Mouse (Mus musculus): ENCODE measurements around the gene Syn2. TPM values are rescaled to one million over a fixed set of nuclear protein-coding genes. Genes with fewer than 3 reads are reported as not detected.
A peak's percentile ranks its signal among the peaks of the same experiment; 100 is the strongest.
"Not testable (repeated sequence)": the region's sequence is repeated elsewhere in the genome, so short reads cannot be mapped to it uniquely, and the experiment has no call there.

The Syn2 gene
- total RNA-seq, 2 experiments from 2014 or later: 5.1 to 5.4 TPM

DNA sequence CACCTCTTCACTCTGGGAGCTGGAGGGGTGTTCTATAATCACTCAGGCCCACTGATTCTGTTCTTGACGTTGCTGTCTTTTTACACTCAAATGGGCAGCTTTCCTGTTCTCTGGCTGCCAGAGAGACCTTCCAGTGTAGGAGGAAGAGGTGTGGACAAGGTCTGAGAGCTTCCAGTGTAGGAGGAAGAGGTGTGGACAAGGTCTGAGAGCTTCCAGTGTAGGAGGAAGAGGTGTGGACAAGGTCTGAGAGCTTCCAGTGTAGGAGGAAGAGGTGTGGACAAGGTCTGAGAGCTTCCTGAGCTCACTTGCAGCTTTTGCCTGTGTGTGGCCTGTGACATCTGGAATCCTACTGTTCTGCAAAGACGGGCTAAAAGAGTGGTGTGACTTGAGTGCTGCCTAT, 105.7 kb downstream of the Syn2 start:
- DNase-seq; intact Hi-C loops (cut with DNase I): not testable (repeated sequence)

DNA sequence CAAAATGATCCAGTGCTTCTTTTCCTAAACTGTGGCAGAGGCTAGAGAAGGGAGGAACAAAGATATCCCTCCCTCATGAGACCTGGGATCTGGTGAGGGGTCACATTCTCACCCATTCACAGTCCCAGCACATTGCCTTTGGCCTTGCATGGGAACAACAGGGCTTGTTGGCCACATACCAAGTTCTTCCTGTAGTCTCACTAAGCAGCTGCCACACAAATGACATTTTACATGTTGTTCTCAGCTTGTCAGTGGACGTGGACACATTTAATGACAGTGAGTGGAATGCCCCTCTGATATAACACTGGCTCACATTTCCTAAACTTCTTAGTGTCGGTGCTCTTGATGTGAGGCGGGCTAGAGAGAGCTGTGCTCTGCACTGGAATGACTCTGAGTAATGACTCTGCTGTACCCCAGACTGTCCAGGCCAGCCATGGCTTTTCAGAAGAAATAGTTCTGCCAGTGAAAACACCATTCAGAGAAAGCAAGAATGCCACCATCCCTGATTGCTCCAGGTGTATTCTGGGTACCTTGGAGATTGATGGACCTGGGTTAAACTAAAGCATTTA, 106.5 kb downstream of the Syn2 start:
- DNase-seq: no peak
- intact Hi-C loops (cut with DNase I): no loop called here

DNA sequence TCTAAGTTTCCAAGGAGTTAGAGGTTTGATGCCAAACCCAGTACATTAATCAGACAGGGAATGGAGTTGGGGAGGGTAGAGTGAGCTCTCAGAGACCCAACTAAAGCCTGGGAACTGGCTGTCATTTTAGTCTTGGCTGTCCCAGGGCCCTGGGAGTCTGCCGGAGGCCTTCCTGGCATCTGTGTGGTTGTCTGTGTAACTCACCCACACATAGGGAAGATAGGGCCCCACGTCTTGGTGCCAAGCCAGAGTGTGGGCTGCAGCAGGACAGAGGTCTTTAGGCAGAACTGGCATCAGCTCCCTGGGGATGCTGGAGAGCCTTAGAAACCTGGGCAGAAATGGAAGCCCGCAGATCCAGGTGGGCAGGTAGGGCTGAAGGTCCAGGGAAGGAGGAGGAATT, 107.2 kb downstream of the Syn2 start:
- intact Hi-C loops (cut with DNase I): no loop called here
- no peak for DNase-seq

DNA sequence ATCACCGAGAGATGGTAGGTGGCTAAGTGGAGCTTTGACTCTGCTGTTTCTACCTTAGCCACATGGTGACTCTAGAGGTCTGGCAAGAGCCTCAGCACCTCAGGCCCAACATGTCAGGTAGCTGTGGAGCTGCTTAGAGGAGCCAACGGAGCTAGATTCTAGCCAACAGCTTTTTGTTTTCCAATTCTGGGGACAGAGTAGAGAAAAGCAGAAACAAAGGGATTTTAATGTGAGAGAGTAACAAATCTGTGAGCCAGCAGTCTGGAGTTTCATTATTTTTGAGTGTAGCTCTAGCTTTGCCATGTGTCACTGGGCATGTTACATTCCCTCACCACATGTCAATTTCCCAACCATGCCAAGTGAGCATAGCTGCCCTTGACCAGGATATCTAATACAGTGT, 109.5 kb downstream of the Syn2 start:
- no peak for DNase-seq
- intact Hi-C loops (cut with DNase I): no loop called here

DNA sequence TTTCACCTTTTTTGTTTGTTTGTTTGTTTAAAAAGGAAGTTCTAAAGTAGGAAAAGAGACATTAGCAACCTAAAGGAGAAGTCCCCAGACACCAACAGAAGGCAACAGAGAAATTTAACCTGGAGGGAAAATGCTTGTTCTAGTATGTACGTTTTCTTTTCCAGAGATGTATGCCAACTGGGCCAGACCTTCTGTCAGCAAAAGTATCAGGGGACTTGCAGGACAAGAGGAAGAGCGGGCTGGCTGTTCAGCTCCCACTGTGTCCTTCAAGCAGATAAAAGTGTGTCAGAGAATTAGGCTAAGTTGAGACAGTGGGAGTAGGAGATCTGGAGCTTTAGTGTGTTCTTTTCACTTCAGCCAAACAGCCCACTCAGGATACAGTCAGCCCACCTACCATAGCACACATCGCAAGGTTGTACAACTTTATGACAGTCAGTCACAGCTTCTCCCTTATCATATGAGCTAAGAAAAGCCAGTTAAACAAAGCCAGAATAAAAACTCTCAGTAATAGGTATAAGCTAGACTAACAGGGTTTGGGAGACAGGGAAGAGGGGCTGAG, 110.9 kb downstream of the Syn2 start:
- no peak for DNase-seq
- intact Hi-C loops (cut with DNase I): no loop called here

DNA sequence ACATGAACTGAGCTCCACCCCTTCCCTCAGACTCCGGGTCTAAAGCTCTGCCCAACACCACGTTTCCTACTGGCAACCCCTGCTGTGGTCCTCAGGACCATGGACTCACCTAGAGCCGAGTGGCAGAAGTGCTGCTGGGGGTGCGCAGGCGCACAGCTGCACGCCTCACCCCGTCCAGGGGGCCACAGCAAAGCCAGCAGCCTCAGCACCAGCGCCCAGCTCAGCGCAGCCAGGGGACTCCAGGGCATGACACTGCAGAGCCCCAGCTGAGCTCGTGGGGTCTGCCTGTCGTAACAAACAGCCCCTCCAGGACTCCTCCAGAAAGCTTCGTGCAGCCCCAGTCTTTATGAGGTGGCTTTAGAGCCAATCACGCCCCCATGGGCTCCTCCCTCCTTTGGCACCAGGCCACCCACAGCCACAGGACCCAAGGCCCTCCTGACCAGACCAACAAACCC, 116.9 kb downstream of the Syn2 start:
- intact Hi-C loops (cut with DNase I): no loop called here
- DNase-seq: peak; percentile 62 to 72

DNA sequence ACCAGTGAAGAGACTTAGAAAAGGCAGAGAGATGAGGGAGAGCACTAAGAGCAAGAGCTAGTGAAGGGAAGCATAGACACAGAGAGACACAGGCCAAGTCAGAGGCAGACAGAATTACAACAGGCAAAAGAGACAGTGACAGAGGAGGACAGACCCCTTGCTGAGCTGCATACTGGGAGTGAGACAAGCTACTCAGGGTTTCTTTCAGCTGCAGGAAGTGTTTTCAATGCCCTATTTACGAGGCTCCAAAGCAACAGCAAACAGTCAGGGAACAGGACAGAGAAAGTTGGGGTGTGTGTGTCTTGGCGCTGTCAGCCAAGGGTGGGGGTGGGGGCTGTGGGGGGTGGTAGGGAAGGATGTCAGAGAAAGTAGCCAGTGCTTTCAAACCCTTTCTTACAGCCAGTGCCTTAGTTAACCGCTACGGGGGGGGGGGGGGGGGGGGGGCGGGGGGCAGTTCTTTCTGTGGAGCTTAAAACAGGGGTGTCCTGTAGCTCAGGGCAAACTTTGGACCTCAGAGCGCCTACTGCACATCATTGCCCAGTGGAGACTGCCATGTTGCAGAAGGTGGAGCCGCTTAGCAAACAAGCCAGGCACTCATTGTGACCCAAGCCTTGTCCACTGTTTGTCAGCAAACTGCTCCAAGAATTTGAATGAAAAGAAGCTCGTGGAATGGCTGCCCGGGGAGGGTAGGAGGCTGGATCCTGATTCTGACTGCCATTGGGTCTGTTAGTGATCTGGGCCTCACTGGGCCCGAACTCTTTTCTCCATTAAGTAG, 117.6 kb downstream of the Syn2 start, which contains the start of gene Timp4:
Gene Timp4, minus strand, starts transcription at position 107 of the 775 bp plus-strand sequence.
- no peak for DNase-seq
- intact Hi-C loops (cut with DNase I): no loop called here

DNA sequence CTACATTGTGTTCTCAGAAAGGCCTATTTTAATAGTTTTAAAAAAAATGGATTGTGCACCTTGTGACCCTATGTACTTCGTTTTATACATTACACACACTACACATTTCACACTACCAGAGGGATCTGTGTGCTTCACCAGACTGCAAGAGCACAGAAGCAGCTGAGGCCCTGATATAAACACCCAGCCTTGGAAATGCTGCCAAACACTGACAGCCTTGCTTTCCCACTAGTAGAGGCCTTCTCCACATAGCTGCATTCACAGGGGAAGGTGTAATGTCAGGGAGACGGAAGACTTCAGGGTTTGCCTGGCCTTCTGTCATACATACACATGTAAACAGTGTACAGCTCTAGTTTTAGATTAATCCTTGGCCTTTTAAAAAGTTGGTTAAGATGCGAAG, 120.5 kb downstream of the Syn2 start:
- no peak for DNase-seq
- intact Hi-C loops (cut with DNase I): no loop called here

DNA sequence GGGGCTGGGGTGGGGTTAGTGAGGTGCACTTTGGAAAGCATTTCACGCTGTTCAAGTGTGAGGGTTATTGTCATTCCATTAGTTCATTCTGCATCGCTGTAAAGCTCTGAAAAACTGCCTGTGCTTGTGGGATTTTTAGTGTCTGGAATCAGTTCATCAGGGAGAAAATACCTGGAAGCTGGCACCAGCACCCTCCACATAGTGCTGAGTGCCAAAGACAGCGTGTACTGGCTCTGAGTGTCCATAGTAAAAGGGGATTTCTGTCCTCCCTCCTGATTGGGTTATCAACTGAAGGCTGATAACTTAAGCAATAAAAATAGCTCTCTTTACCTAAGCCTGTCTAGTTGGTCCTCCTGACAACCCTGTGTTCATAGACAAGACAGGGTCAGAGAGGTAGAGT, 125.8 kb downstream of the Syn2 start:
- DNase-seq: no peak
- intact Hi-C loops (cut with DNase I): loop anchor here (10.0 kb wide), 1 partner anchor 216 kb away; no protein-coding TSS in a partner anchor

DNA sequence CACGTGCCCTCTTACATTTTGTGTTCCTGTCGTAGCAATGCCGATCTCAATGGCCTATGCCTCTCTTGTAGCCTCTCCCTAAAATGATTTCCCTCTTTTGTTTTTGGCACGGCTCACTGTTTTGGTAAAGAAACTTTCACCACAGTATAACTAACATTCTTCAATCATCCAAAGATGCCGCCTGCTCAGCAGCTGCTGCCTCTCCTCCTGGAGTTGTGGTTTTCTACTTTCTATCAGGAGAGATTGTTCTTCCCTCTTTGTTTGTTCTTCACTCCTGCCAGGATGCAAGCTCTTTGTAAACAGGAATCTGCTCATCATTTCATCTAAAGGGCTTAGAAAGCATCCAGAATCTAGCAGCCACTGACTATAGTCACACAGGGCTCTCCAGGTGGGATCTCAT, 132.1 kb downstream of the Syn2 start:
- intact Hi-C loops (cut with DNase I): loop anchor here (1.0 to 10.0 kb wide), 3 partner anchors 41 to 339 kb away; no protein-coding TSS in a partner anchor
- DNase-seq: no peak

DNA sequence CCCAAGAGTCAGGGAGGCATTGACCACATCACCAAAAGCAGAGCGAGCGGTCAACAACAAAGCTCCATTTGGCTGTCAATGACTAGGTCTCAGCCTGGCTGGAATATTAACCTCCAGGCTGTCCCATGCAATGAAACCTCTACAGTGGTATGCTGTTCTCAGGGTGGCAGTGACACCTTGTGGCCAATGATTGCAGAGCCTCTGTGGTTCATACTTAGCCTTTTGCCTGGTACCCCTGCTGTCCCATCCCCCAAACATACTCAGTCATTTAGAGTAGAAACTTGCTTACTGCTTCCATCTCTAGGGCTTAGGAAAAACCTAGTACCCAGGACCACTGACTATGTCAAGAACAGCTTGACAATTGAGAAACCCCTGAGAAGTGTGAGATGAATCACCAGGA, 133.2 kb downstream of the Syn2 start:
- intact Hi-C loops (cut with DNase I): loop anchor here (1.0 to 10.0 kb wide), 4 partner anchors 94 to 341 kb away; no protein-coding TSS in a partner anchor
- DNase-seq: peak; percentile 81 to 85

DNA sequence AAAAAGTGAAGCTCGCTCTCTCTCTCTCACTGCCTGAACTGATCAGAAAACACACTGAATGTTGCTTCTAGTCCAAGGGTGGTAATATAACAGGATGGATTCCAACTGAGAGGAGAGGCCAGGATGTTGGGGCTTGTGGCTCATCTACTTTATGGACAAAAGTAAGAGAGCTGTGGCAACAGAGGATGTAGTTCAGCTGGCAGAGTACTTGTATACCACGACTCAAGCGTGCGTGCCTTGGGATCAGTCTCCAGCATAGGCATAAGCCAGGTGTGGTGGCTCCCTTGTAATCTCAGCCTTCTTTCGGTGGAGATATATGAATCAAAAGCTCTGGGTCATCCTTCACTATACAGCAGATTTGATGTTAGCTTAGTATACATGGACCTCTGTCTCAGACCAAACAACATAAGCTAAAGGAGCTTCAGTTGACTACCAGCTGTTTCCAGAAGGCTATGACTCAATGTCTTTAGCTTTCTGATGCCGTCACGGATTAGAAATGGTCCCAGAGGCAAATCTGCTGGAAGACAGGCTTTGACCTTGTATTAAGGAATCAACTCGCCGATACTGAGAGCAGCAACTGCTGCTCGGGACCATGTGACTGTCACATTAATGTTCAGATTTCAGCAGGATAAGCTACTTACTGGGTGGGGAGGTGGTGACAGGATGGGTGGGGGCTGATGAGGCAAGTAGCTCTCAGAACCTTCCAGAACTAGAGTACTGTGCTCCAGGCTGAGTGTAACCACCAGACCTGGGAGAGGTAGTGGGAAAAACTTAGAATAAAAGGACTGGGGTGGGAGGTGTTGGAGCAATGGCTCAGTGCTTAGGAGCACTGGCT, 134.1 kb downstream of the Syn2 start:
- no peak for DNase-seq
- intact Hi-C loops (cut with DNase I): loop anchor here (1.0 to 10.0 kb wide), 4 partner anchors 94 to 341 kb away; no protein-coding TSS in a partner anchor

DNA sequence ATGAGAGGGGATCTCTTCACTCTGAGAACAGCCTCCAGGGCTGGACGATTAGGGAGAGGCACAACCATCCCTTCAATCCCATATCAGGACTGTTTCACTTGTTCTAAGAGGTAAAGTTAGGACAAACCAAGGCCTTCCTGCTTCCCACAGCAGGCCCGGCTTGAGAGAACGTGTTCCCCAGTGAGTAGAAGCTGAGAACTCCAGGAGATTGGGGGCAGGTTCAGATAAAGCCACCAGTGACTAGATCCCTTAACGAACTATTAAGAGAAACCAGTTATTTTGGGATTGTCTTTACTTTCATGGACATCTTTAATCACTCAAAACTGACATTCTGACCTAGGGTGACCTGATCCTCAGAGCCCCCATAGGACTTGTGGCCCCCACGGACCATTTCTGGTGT, 134.9 kb downstream of the Syn2 start:
- intact Hi-C loops (cut with DNase I): loop anchor here (5.0 to 10.0 kb wide), 2 partner anchors 225 to 342 kb away; no protein-coding TSS in a partner anchor
- no peak for DNase-seq

DNA sequence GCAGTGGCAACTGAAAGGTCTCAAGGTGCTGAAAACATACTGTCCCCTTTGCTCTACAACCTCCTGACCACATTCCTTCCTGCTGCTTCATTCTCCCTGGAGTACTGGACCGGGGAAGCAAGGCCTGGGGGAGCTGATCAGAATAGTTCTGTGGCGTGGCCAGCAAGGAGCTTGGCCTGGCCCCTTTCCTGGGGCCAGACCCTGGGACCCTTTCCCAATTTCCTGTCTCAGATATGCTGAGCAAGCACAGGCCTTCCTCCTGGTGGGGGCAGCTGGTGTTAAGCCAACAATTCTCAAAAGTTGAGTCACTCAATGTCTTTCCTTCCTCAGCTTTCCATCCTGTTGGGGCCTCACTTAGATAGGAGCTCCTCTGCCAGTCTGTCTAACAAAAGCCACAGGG, 135.4 kb downstream of the Syn2 start:
- intact Hi-C loops (cut with DNase I): loop anchor here (2.0 kb wide), 2 partner anchors 77 to 91 kb away; partner anchors contain the start of gene Pparg
- DNase-seq: peak; percentile 30 to 44

DNA sequence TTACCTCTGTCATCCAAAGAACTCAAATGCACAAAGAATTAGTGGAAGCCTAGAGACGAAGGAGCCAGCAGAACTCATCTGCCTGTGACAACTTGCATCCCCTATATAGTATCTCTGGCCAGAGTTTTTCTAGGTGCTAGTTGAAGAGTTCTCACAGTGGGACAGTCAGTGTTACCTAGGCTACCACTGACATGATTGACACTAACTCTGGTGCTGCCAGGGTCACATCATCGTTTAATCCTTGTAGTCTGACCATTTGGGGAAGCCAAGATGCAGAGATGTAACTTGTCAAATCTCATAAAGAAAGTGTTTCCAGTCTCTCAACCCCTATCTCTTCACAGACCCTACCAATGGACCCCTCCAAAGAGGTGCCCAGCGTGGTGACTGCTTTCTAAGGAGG, 136.6 kb downstream of the Syn2 start:
- intact Hi-C loops (cut with DNase I): loop anchor here (2.0 kb wide), 2 partner anchors 75 to 89 kb away; partner anchors contain the start of gene Pparg
- no peak for DNase-seq

DNA sequence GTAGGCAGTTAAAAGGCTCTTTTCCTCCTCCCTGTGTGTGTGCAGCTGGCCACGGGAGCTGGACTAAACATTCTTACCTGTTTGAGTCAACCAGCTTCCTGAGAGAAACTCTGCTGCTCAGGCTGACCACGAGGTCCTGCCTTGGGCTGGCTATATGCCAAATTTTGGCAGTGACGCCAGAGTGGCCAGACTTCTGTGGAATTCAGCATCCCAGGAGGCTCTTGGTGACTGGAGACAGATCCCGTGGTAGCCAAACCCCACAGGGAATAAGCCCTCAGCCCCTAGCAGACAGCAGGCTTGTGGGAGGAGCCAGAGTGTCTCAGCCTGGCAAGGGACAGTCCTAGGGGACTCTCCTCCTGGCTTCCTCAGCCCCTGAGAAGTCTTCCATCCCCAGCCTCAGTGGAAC, 137.2 kb downstream of the Syn2 start:
- intact Hi-C loops (cut with DNase I): loop anchor here (2.0 kb wide), 2 partner anchors 75 to 89 kb away; partner anchors contain the start of gene Pparg
- DNase-seq: peak; percentile 64 to 67

DNA sequence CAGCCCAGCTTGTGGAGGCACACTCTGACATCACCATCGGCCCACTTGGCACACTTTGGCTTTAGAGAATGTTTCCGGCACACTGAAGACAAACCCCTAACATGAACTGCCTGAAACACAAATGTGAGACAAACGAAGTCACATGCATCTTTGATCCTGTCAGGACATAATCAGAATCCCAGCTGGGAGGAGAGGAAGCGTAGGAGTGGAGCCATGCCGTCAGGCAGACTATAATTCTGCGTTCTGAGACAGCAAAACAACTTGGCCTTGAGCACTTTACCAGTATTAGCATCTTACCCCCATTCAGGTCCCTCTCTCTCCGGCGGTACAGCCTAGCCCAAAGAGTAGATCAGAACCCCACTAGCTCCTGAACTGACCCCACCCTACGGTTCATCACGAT, 138.6 kb downstream of the Syn2 start:
- DNase-seq: peak; percentile 28 to 48
- intact Hi-C loops (cut with DNase I): no loop called here

DNA sequence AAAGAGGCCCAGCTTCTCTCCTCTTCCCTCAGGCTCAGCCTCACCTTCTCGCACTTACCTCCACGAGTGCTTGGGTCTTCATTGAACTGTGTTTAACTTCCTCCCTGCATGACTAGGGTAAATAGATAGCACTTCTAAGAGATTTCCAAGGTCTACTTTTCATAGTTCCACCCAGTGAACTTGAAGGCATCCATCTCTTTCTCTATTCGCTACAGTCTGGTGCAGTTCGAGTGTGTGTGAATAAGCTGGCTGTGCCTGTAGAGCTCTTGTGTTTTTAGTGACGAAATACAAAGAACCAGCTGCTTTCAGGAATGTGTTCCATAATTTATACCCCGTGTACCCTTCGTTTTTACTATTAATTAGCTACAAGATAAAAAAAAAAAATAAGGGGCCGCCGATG, 140.0 kb downstream of the Syn2 start:
- no peak for DNase-seq
- intact Hi-C loops (cut with DNase I): no loop called here

DNA sequence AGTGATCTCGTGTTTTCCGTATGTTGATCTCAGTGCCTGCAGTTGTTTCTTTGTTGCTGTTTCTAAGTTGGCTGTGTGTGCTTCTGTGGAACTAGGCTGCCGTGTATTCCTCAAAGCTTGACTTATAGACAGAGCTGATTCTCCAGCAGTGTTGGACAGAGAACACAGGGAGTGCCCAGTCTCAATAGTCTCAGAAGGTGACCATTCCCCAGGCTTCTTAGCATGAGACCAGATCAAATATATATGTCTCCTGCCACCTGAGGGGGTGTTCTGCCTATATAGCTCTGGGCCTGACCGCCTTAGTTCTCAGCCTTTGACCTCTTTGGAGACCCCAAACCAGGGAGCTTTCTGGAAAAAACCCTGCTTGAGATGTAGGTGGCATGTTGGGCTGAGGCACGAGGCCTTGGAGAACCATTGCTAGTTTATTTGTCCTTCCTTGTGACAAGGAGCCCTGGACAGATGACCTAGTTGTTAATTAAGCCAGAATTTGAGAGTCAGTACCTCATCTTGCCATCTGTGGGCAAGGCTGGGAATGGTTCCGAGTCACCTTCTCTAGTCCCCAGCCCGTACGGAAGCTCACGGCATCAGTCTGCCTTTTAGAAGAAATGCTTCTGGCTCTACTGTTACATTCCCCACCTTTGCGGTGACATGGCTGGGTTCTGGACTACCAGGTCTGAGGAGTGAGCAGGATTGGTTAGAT, 140.6 kb downstream of the Syn2 start:
- DNase-seq: no peak
- intact Hi-C loops (cut with DNase I): no loop called here

DNA sequence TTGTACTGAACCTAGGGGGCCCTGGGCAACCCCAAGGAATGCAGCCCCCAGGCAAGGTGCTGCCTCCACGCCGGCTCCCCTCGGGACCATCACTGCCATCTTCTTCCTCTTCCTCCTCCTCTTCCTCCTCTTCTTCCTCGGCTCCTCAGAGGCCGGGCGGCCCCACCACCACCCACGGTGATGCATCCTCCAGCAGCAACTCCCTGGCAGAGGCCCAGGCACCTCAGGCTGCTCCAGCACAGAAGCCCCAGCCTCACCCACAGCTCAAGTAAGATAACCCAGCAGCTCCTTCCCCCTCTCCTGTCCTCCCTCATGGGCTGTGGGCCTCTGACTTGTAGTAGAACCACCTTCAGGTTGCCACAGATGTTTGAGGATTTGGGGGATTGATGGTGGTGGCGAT, 143.4 kb downstream of the Syn2 start:
- intact Hi-C loops (cut with DNase I): no loop called here
- no peak for DNase-seq

All from heart, postnatal 14 days (tissue).